Mouse (Mus musculus) gastrocnemius, postnatal 25 days (tissue): ENCODE data around the gene Plekhg3. TPM values are rescaled to one million over a fixed set of nuclear protein-coding genes. Genes with fewer than 3 reads are reported as not detected.

ENCODE experiments used
- DNase-seq: peaks from one replicate; pipeline ENCODE4 v3.0.0; 2022
- microRNA-seq, 2 experiments: library from miRNA; unstranded; fragments of <30 nt; microRNA quantifications; one replicate each; pipeline ENCODE4 v1.2.0; 2021; ENCODE audit warnings: borderline replicate concordance in 2 of 2
- total RNA-seq, 2 experiments: library from RNA; stranded (reverse); gene quantifications; 1 replicate in 1 of 2; 2 replicates in 1 of 2; pipeline ENCODE4 v1.2.3; 2021

The Plekhg3 gene
- total RNA-seq, 2 experiments from 2014 or later: 6.1 to 7.6 TPM

DNA sequence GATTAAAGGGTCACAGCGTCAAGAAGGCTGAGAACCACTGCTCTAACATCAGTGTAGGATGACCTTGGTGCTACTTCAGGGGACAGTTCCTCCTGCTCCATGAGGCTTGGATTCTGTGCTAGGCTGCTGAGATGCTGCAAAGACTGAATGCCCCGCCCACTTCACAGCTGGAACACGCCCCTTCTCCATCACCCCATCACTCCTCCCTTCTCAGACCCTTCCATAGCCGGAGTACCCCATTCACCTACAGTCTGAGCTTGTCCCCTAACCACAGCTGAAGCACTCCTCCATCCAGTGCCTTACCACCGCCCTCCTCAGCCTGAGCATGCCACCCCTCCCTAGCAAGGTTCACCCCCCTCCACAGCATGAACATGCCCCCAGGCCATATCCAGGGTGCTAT lies 89.2 kb downstream of the Plekhg3 start:
- no peak for DNase-seq

DNA sequence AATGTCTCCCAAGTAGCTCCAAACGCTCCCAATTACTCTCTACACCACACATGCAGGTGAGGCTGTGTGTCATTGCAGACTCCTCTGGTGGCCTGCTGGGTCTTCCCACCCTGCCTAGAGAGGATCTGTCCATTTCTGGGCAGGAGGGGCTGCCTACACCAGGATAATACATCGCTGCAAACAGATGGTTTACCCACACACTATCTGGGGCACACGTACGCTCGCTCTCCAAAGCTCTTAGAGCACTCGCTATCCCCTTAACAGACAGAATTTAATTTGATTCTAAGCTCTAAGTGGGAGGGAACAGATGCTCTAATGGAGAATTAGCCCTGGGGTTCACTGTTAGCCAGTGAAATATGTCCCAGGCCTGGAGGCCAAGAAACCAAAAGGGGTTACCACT lies 92.7 kb downstream of the Plekhg3 start:
- DNase-seq: no peak

Small RNAs within 50 kb of the gene (microRNA-seq; reads per million reads assigned to microRNA genes)
- gene Mir5135: 0 reads per million in 2 experiments

Other genes starting within 250 kb of the Plekhg3 start
- gene Akap5, start 206.0 kb upstream of the Plekhg3 start, total RNA-seq: under 1 TPM; 0.46 to 0.78 TPM
- 1 to 10 TPM; 6.6 to 8.2 TPM for gene Zbtb25, start 161.3 kb upstream of the Plekhg3 start, total RNA-seq
- 1 to 10 TPM; 3.1 to 3.9 TPM for gene Zbtb1, start 160.6 kb upstream of the Plekhg3 start, total RNA-seq
- 10 to 100 TPM in 1 of 2 experiments, 1 to 10 TPM in 1; 6.3 to 10.3 TPM for gene Hspa2, start 126.7 kb upstream of the Plekhg3 start, total RNA-seq
- not detected for gene Ppp1r36, start 113.4 kb upstream of the Plekhg3 start, total RNA-seq
- 100 to 1,000 TPM; 121 to 125 TPM for gene Sptb, start 179.7 kb downstream of the Plekhg3 start, total RNA-seq
- 10 to 100 TPM; 60.1 to 65.8 TPM for gene Churc1, start 234.6 kb downstream of the Plekhg3 start, total RNA-seq
- 10 to 100 TPM; 11.3 to 13.2 TPM for gene Fntb, start 234.7 kb downstream of the Plekhg3 start, total RNA-seq